Mouse (Mus musculus) thymus, adult 2 months (tissue): ENCODE results near the gene Zranb3.

ENCODE experiments used
- CTCF ChIP-seq: fragments of 200-500 bp; IDR thresholded peaks from 2 replicates; pipeline ENCODE4 v1.5.1; 2012; ENCODE audit warnings: mild to moderate bottlenecking, control low read depth, low read length, moderate library complexity, borderline replicate concordance; ENCODE audit not compliant: control insufficient read depth, poor library complexity, insufficient read depth; ENCODE audit errors: extremely low read depth
- POLR2A ChIP-seq: fragments of 200-500 bp; IDR thresholded peaks from 2 replicates; pipeline ENCODE4 v1.6.1; 2012; ENCODE audit warnings: mild to moderate bottlenecking, low read length, control low read depth, moderate library complexity; ENCODE audit not compliant: control insufficient read depth, poor library complexity, insufficient read depth; ENCODE audit errors: extremely low read depth

- TF ChIP-seq POLR2A (no peak), CTCF (no peak)
These were observed 42.0 kb downstream of the Zranb3 start for GRCm38 (mm10) chr1:128060655-128061344.
